Mouse (Mus musculus): Measurements from ENCODE around the gene Xab2.

Gene Xab2

GRCm38 (mm10) chr8:3621199-3621970, at the start of gene Xab2, which contains the start of gene Pet100:
Gene Xab2 (minus strand): TSS chr8:3621316.
Gene Pet100 (plus strand): TSS chr8:3621548.
- peak; percentile 97 for DNase-seq

- no peak for DNase-seq
Observed at GRCm38 (mm10) chr8:3670388-3670787, 49.3 kb upstream of the Xab2 start.

GRCm38 (mm10) chr8:3665507-3665906, 44.4 kb upstream of the Xab2 start, which contains the start of gene Mcemp1:
Gene Mcemp1 (plus strand): TSS chr8:3665754.
- DNase-seq = no peak

GRCm38 (mm10) chr8:3664405-3664804, 43.3 kb upstream of the Xab2 start:
- DNase-seq = no peak

GRCm38 (mm10) chr8:3660889-3661288, 39.8 kb upstream of the Xab2 start:
- no peak for DNase-seq

- no peak for DNase-seq
Observed at GRCm38 (mm10) chr8:3656725-3657381, 35.7 kb upstream of the Xab2 start.

- DNase-seq = no peak
Observed at GRCm38 (mm10) chr8:3655526-3655925, 34.4 kb upstream of the Xab2 start, which contains the start of gene Retn. Gene Retn (plus strand): TSS chr8:3655770.

- no peak for DNase-seq
Observed at GRCm38 (mm10) chr8:3654726-3655508, 33.8 kb upstream of the Xab2 start.

GRCm38 (mm10) chr8:3652845-3653244, 31.7 kb upstream of the Xab2 start:
- no peak for DNase-seq

GRCm38 (mm10) chr8:3648990-3649389, 27.9 kb upstream of the Xab2 start:
- no peak for DNase-seq

GRCm38 (mm10) chr8:3648268-3648667, 27.2 kb upstream of the Xab2 start:
- DNase-seq = no peak

GRCm38 (mm10) chr8:3647561-3647960, 26.4 kb upstream of the Xab2 start:
- DNase-seq = no peak

GRCm38 (mm10) chr8:3646824-3647531, 25.9 kb upstream of the Xab2 start:
- no peak for DNase-seq

GRCm38 (mm10) chr8:3645804-3646203, 24.7 kb upstream of the Xab2 start:
- DNase-seq = peak; percentile 48

- peak; percentile 14 for DNase-seq
Observed at GRCm38 (mm10) chr8:3631478-3631875, 10.4 kb upstream of the Xab2 start.

- DNase-seq = peak; percentile 87
Observed at GRCm38 (mm10) chr8:3630647-3631477, 9.7 kb upstream of the Xab2 start, which contains the start of gene Stxbp2. Gene Stxbp2 (plus strand): TSS chr8:3630955.

GRCm38 (mm10) chr8:3628014-3628413, 6.9 kb upstream of the Xab2 start:
- peak; percentile 28 for DNase-seq

GRCm38 (mm10) chr8:3626971-3627370, 5.9 kb upstream of the Xab2 start:
- DNase-seq = no peak

GRCm38 (mm10) chr8:3625445-3625844, 4.3 kb upstream of the Xab2 start, which contains the start of gene Pcp2:
Gene Pcp2 (minus strand): TSS chr8:3625545.
- DNase-seq = no peak

GRCm38 (mm10) chr8:3622119-3622518, 1.0 kb upstream of the Xab2 start:
- DNase-seq = no peak

GRCm38 (mm10) chr8:3609816-3610150, 11.3 kb downstream of the Xab2 start:
- no peak for DNase-seq

Data from thymus, postnatal 25 days (tissue).